Mouse (Mus musculus) heart, adult 18-20 months (tissue): ENCODE data around the gene Tmem132a. TPM values are rescaled to one million over a fixed set of nuclear protein-coding genes. Genes with fewer than 3 reads are reported as not detected.

Source experiments
- DNase-seq, 2 experiments: peaks; one replicate each; pipeline ENCODE4 v3.0.0; 2021 to 2022; ENCODE audit warnings: mixed read lengths in 1 of 2
- long read RNA-seq, 2 experiments: library from polyadenylated mRNA; stranded (forward); transcript quantifications; one replicate each; pipeline ENCODE4 v2.0.0; 2021
- total RNA-seq, 2 experiments: library from RNA; stranded (reverse); gene quantifications; 2 replicates each; pipeline ENCODE4 v1.2.3; 2021

The Tmem132a gene
- 10 to 100 TPM; 10.1 to 10.3 TPM for total RNA-seq
- long read RNA-seq, experiment 1, transcript Tmem132a-201 (11 exons, 3,657 nt): major isoform, 5 of 18 reads
- long read RNA-seq, experiment 1, partial matches to known transcripts: 4 of 18 reads
- long read RNA-seq, experiment 1, other reads (novel, unspliced or antisense): 9 of 18 reads
- long read RNA-seq, experiment 2, partial matches to known transcripts: 4 of 20 reads
- long read RNA-seq, experiment 2, other reads (novel, unspliced or antisense): 14 of 20 reads

GRCm38 (mm10) chr19:10869886-10870527 is at the start of gene Tmem132a:
Tmem132a (minus strand) TSS chr19:10869940.
- no peak for DNase-seq

DNA sequence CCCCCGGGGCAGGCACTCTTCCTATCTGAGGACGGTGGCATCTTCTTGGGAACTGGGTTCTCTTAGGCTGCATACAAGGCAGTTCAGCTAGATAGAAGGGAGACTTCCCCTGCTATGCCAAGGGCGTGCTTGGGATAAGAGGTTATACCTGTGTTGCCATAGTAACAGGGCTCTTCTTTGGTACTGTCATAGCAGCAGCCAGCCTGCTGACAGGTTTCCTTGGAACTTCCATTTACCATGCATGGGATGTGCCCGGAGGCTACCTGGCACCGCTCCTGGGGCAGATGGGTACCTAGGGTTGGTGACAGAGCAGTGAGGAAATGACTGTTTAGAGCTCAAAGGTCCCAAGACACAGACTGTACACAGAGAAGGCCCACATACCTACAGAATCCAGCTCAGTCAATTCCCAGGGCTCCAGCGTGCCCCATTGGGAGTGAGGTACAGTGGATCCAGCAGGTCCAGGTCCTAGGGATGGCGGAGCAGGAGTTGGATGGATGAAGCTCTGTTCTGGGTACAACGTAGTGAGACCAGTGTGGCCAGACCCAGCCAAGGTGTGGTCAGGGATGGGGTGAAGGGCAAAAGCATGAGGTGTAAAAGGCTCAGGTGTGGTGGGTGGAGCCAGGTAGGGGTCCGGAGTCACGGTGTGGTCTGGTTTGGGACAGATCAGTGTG is 48.7 kb upstream of the Tmem132a start:
- no peak for DNase-seq

GRCm38 (mm10) chr19:10916506-10916905 is 46.8 kb upstream of the Tmem132a start:
- no peak for DNase-seq

GRCm38 (mm10) chr19:10914870-10915269 is 45.1 kb upstream of the Tmem132a start:
- DNase-seq: no peak

GRCm38 (mm10) chr19:10914291-10914690 is 44.6 kb upstream of the Tmem132a start:
- DNase-seq: no peak

GRCm38 (mm10) chr19:10909087-10909721 is 39.5 kb upstream of the Tmem132a start:
- DNase-seq: no peak

DNA sequence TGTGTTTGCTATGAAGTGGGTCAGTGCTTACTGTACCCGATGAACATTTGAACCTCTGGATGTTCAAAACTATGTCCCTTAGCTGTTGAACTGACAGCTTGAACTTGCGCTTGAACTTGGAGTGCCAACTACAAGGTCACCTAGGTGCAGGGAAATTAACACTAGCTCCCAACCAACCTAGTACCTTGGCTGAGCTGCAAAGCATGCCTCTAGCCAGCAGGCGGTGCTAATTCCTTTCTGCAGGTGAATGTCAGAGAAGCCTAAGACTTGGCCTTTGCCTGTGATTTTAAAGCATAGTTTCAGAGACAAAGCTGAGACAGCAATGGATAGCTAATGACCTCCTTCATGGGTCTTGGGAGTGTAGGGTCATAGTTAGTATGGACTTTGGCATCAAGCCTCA is 38.2 kb upstream of the Tmem132a start:
- peak; percentile 45 to 68 for DNase-seq

GRCm38 (mm10) chr19:10905728-10906000 is 35.9 kb upstream of the Tmem132a start:
- no peak for DNase-seq

DNA sequence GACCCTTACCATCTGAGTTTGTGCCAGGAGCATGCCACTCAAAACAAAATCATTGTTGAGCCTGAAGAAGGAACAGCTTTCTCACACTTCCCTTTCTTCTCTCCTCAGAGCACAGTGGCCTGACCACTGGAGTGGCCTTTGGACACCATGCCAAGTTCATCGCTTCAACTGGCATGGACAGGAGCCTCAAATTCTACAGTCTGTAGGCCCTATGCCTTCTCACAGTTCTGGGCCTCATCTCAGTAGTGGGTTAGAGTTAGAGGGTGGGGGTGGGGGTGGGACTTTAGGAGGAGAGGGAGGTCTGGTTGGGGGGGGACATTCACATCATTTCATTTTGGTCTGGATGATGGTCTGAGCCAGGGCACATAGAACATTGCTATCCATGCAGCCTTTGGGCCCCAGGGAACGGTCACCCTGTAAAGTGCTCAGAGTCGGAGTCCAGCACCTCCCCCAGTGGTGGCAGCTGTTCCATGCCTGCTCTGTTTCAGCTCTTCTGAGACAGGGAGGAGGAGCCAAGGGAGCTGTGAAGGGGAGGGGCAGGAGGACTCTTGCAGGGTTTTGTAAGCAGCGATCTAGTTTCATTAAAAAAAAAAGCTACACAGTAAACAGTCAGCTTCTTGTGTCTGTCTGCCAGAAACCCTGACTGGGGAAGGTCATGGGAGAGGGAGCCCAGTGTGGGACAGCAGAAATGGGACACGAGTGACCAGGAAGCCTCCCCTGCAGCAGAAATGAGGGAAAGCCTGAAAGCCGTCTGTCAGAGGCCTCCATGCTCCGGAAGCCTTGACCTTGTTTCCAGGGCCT is 35.4 kb upstream of the Tmem132a start:
- peak; percentile 81 to 90 for DNase-seq

DNA sequence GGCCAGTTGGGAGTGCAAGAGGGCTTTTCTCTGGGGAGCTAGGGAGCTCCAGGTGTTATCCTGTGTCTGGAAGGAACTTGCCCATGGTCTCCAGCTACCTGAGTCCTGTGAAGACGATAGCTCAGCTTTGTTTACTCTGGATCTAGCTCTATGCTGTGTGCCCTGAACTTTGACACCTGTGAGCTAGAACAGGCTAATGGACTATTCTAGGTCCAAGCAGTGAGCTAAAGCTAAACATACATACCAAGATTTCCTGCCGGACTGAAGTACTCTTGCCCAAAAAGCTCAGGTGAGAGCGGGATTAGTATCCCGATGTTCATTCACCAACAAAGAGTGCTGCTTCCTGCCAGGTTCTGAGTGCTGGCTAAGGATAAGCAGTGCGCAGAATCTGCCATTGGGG is 34.8 kb upstream of the Tmem132a start:
- no peak for DNase-seq

- DNase-seq: no peak
Measured at GRCm38 (mm10) chr19:10901046-10901445, 31.3 kb upstream of the Tmem132a start.

- DNase-seq: peak; percentile 76 to 77
Measured at GRCm38 (mm10) chr19:10900315-10900714, 30.6 kb upstream of the Tmem132a start.

DNA sequence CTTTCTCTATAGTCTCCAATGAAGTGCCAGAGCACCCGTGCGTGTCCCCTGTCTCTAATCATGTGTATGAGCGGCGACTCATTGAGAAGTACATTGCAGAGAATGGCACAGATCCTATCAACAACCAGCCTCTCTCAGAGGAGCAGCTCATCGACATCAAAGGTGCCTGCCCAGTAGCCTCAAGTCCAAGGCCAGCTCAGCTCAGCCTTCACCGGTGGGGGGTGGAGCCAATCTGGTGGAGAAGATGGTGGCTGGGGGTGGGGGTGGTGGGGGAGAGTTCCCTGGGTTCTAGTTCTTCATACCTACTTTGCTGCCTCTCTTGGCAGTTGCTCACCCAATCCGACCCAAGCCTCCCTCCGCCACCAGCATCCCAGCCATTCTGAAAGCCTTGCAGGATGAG is 27.8 kb upstream of the Tmem132a start:
- peak in 1 of 2 experiments; percentile 33 for DNase-seq

GRCm38 (mm10) chr19:10896849-10897248 is 27.1 kb upstream of the Tmem132a start:
- DNase-seq: peak in 1 of 2 experiments; percentile 42

DNA sequence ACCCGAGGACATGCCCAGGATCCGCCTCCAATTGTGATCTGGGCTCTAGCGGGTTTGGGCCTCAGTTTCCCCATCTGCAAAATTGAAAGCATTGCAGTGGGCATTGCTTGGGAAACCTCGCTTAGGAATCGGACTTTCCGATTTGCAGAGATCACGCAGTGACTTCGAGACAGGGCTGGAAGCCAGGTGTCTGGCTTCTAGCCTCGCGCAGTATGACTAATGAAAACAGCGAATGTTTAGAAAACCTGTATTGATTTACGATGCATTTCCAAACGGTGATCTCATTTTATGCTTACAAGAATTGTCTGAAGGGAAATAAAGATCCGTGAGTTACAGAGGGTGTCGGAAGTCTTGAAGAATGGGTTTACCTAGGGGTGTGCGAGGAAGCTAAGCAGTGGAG is 26.0 kb upstream of the Tmem132a start:
- DNase-seq: no peak

DNA sequence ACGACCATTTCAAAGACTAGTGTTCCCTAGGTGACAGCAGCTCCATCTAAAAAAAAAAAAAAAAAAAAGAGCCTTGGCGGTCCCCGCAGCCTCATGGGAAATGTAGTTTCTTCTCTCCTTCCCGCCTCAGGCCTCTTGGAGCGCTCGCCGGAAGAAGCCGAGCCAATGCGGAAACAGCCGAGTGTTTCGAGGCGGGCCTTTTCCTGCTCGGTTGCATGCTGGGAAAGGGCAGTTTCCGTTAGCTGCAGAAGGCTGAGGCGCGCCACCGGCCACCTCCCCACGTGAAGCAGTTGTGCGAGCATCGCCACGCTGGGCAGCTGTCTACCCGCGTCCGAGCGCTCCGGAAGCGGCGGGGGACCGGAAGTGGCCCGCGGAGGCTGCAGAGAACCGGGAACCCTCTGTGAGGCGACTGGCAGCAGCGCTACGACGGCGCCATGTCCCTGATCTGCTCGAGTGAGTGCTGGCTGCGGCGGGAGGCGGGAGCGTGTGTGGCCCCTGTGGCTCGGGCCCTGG is 25.3 kb upstream of the Tmem132a start, which contains the start of gene Prpf19:
TSS of gene Prpf19 (plus strand) at position 216 of the 513 bp plus-strand sequence.
- DNase-seq: peak; percentile 98

- no peak for DNase-seq
Measured at GRCm38 (mm10) chr19:10892201-10892600, 22.5 kb upstream of the Tmem132a start.

GRCm38 (mm10) chr19:10881426-10882154 is 11.8 kb upstream of the Tmem132a start, which contains the start of gene Tmem109:
Tmem109 (minus strand) TSS chr19:10882001.
- peak; percentile 95 to 96 for DNase-seq

DNA sequence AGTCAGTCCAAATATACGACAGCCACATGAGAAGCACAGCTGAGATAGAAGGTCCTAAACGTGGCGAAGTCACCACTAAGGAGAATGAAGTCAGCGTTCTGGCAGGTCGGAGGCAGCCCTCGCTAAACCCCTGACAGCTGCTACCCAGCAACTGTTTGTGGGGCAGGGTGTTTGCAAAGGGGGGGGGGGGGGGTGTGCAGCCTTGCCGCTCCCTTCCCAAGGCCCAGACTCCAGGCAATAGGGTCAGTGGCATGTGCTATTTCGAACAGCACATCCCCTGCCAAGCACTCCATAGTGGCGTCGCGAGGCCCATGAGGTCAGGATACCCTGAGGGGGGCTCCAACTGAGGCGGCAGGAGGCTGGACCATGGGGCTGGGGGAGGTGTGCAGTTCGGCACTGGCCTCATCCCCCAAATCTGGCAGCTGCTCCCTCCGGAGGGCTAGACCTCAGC is 11.3 kb upstream of the Tmem132a start:
- DNase-seq: peak in 1 of 2 experiments; percentile 33

DNA sequence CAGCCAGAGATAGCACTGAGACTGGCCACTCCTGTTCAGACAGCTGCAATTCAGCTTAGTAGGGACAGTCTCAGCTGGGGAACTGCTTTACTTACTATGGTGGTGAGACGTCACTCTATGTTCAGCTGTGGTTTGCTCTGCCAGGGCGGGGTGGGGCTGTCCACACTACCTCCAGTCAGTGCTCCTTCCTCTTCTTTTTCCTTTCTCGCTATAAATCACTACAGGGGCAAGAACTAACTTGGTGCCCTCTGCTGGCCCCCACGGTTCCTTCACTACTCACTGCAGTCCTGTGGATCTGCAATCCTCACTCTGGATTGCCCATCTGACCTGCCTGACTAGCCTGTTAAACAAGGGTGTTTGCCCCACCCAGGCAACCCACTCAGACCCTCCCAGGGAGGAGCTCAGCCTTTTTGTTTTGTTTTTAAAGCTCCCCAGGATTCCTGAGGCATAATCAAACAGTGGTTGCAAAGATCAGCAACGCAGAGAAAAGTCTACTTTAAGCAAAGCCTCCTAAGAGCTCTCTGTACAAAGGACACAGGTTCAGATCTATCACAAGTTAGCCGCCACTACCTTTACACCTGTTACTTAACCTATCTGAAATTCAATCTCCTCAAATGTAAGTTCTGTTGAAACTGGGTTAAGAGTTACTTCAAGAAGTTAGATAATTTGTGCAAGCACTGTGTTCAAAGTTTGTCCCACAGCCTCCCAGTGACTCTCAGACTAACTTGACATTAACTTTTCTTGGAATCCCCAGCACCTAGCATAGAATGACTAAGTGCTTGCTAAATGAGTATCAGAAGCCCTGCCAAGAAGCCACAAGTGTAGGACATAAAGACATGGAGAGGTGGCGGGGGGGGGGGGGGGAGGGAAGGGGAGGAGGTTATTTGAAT is 10.6 kb upstream of the Tmem132a start:
- DNase-seq: peak; percentile 67 to 78
